Mouse (Mus musculus) neural tube, embryonic 11.5 days (tissue): ENCODE measurements around the gene Rdm1. TPM values are rescaled to one million over a fixed set of nuclear protein-coding genes. Genes with fewer than 3 reads are reported as not detected.
"Not testable (repeated sequence)": the region's sequence is repeated elsewhere in the genome, so short reads cannot be mapped to it uniquely, and the experiment has no call there.

Experiments used
- ATAC-seq: fragments of 200-750 bp; cut with Nextera tagmentation; 2 replicates; pipeline ENCODE4 v1.8.0; 2017; ENCODE audit warnings: moderate number of reproducible peaks, mild to moderate bottlenecking, moderate TSS enrichment, moderate library complexity; ENCODE audit not compliant: insufficient read depth, low FRiP score, low TSS enrichment
- DNase-seq: peaks from one replicate; pipeline ENCODE4 v3.0.0-alpha.2; 2015; ENCODE audit warnings: low spot score
- H3K27ac ChIP-seq: fragments of 300-500 bp; sonication (generic); 2 replicates; pipeline ENCODE4 v1.5.1; 2014; ENCODE audit warnings: low read depth, mild to moderate bottlenecking, low read length
- H3K27me3 ChIP-seq: fragments of 300-500 bp; sonication (generic); 2 replicates; pipeline ENCODE4 v1.6.1; 2014; ENCODE audit warnings: mild to moderate bottlenecking, low read length, mixed read lengths; ENCODE audit not compliant: control insufficient read depth, insufficient read depth
- H3K36me3 ChIP-seq: fragments of 300-500 bp; sonication (generic); 2 replicates; pipeline ENCODE4 v1.6.1; 2014; ENCODE audit warnings: mild to moderate bottlenecking, low read length, moderate library complexity, mixed read lengths; ENCODE audit not compliant: control insufficient read depth, insufficient read depth
- H3K4me1 ChIP-seq: fragments of 300-500 bp; sonication (generic); 2 replicates; pipeline ENCODE4 v1.6.1; 2014; ENCODE audit warnings: low read length, mixed read lengths; ENCODE audit not compliant: control insufficient read depth, insufficient read depth
- H3K4me2 ChIP-seq: fragments of 300-500 bp; sonication (generic); 2 replicates; pipeline ENCODE4 v1.6.1; 2014; ENCODE audit warnings: low read depth, mild to moderate bottlenecking, moderate library complexity
- H3K4me3 ChIP-seq: fragments of 300-500 bp; sonication (generic); 2 replicates; pipeline ENCODE4 v1.5.1; 2014; ENCODE audit warnings: low read depth, low read length
- H3K9ac ChIP-seq: fragments of 300-500 bp; sonication (generic); 2 replicates; pipeline ENCODE4 v1.6.1; 2014; ENCODE audit warnings: mild to moderate bottlenecking, low read length
- H3K9me3 ChIP-seq: fragments of 300-500 bp; sonication (generic); 2 replicates; pipeline ENCODE4 v1.6.1; 2016; ENCODE audit warnings: low read length; ENCODE audit not compliant: control insufficient read depth
- WGBS: fragments of 180-500 bp; shearing (Covaris S2); extraction: QIAGEN DNeasy Blood & Tissue Kit; methylation state at CpG from one replicate; pipeline ENCODE4 v1.1.7; 2014; 5-methylcytosine and 5-hydroxymethylcytosine counted together
- polyA plus RNA-seq: library from polyadenylated mRNA; unstranded; fragments of >200 nt; fragmentation: Nextera tagmentation; extraction: Ambion mirVana; gene quantifications from 2 replicates; pipeline ENCODE4 v1.2.1, GENCODE M21; 2014

The Rdm1 gene
- polyA plus RNA-seq, 1 experiment from 2014 or later = 24.1 TPM

GRCm38 (mm10) chr11:101626649-101626994 lies 373 bp upstream of the Rdm1 start:
- H3K4me2 ChIP-seq = peak overlapping the region; percentile 36
- ATAC-seq (0 out of 2 replicates have a peak, but pooled peaks have one; percentile 5), DNase-seq (no peak)
- H3K27me3 ChIP-seq = no peaks in the 10 kb centered on the region
- H3K9me3 ChIP-seq = no peaks in the 10 kb centered on the region
- no peaks in the 10 kb centered on the region for H3K4me1 ChIP-seq
- 6% methylated on average over 8 of the region's 8 CpGs for WGBS
- peak overlapping the region; percentile 36; the same call in 1 of the 2 replicates for H3K9ac ChIP-seq
- H3K36me3 ChIP-seq = no peaks in the 10 kb centered on the region
- H3K27ac ChIP-seq = no peak overlapping the region; the same call in 1 of the 2 replicates
- peak overlapping the region; percentile 17 for H3K4me3 ChIP-seq

- no peaks in the 10 kb centered on the region for H3K9me3 ChIP-seq
- ATAC-seq = peak; percentile 27
These were observed 1.0 kb downstream of the Rdm1 start for GRCm38 (mm10) chr11:101627857-101628559.

GRCm38 (mm10) chr11:101628733-101629417 lies 1.9 kb downstream of the Rdm1 start:
- not testable (repeated sequence) for H3K4me1 ChIP-seq, H3K27me3 ChIP-seq, H3K27ac ChIP-seq, H3K9me3 ChIP-seq, ATAC-seq, H3K36me3 ChIP-seq, DNase-seq, H3K9ac ChIP-seq
- Histone ChIP-seq H3K4me2 (peak overlapping the region; percentile 65), H3K4me3 (peak overlapping the region; percentile 48; the same call in 1 of the 2 replicates)
- WGBS = 75% methylated on average over 4 of the region's 5 CpGs

More at GRCm38 (mm10) chr11:101627857-101628559, 1.0 kb downstream of the Rdm1 start:
- Histone ChIP-seq H3K27me3 (no peaks in the 10 kb centered on the region), H3K36me3 (no peaks in the 10 kb centered on the region), H3K9ac (peak overlapping the region; percentile 64), H3K4me3 (peak overlapping the region; percentile 48), H3K27ac (peak overlapping the region; percentile 91), H3K4me2 (peak overlapping the region; percentile 65), H3K4me1 (no peaks in the 10 kb centered on the region)
- WGBS = under 1% methylated on average over 33 of the region's 33 CpGs
- peak; percentile 90 for DNase-seq

GRCm38 (mm10) chr11:101635660-101636059 lies 8.7 kb downstream of the Rdm1 start:
- H3K9ac ChIP-seq = no peak overlapping the region
- no peak overlapping the region for H3K27ac ChIP-seq
- H3K4me2 ChIP-seq = no peak overlapping the region
- WGBS = 77% methylated on average over 10 of the region's 10 CpGs
- H3K27me3 ChIP-seq = no peaks in the 10 kb centered on the region
- no peaks in the 10 kb centered on the region for H3K4me1 ChIP-seq
- no peak overlapping the region for H3K4me3 ChIP-seq
- H3K36me3 ChIP-seq = no peaks in the 10 kb centered on the region
- no peak for DNase-seq
- ATAC-seq = no peak
- H3K9me3 ChIP-seq = no peaks in the 10 kb centered on the region

- H3K4me2 ChIP-seq = no peak overlapping the region
- no peak for ATAC-seq
These were observed 12.8 kb downstream of the Rdm1 start for GRCm38 (mm10) chr11:101639761-101640160.

GRCm38 (mm10) chr11:101640857-101641709 lies 14.1 kb downstream of the Rdm1 start:
- ATAC-seq (peak; percentile 64), DNase-seq (peak; percentile 82)

More at GRCm38 (mm10) chr11:101639761-101640160, 12.8 kb downstream of the Rdm1 start:
- no peak for DNase-seq
- Histone ChIP-seq H3K4me1 (no peaks in the 10 kb centered on the region), H3K36me3 (no peaks in the 10 kb centered on the region), H3K9me3 (no peaks in the 10 kb centered on the region), H3K9ac (no peak overlapping the region), H3K4me3 (no peak overlapping the region), H3K27ac (no peak overlapping the region), H3K27me3 (no peaks in the 10 kb centered on the region)
- 92% methylated on average over 4 of the region's 4 CpGs for WGBS

DNA sequence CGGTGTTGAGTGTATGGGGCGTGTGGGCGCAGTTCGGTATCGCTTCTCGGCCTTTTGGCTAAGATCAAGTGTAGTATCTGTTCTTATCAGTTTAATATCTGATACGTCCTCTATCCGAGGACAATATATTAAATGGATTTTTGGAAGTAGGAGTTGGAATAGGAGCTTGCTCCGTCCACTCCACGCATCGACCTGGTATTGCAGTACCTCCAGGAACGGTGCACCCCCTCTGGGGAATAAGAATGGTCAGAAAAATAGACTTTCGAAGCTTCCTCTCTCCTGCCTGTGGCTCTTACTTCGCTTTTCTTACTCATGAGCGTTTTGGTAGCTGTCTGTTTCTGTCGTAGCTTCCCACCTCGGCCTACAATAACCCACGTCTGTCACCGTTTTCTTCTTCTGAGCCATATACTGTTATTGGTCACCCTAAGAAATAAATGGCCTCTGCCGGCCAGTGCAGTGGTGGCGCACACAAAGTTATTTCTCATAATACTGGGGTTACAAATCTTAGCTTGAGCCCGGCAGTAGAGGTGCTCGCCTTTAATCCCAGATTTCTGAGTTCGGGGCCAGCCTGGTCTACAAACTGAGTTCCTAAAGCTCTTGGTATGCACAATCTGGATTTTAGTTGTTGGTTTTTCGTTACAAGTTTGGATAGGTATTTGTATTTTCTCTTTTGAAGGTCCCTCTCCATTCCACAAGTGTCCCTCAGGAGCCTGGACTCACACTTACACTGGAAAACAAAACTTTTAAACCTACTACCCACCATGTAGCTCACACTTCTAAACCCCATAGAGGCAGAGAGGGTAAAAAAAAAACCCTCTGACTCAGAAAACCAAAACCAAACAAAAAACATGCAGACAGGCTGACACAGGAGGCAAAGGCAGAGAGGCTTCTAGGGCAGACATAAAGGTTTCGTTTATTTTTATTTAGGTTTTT lies 15.0 kb downstream of the Rdm1 start:
- H3K4me1 ChIP-seq, H3K27me3 ChIP-seq, H3K4me2 ChIP-seq, H3K36me3 ChIP-seq, H3K9me3 ChIP-seq, H3K27ac ChIP-seq, H3K4me3 ChIP-seq: not testable (repeated sequence)
- 8% methylated on average over 13 of the region's 26 CpGs for WGBS
- DNase-seq (peak; percentile 72), ATAC-seq (peak; percentile 79)
- H3K9ac ChIP-seq = peak overlapping the region; percentile 49; the same call in 1 of the 2 replicates

More at GRCm38 (mm10) chr11:101640857-101641709, 14.1 kb downstream of the Rdm1 start:
- Histone ChIP-seq H3K4me3 (peak overlapping the region; percentile 15; the same call in 1 of the 2 replicates), H3K9ac (peak overlapping the region; percentile 49; the same call in 1 of the 2 replicates), H3K27ac (0 out of 2 replicates have a peak overlapping the region, but pooled peaks have one; percentile 60), H3K4me2 (peak overlapping the region; percentile 34)
- H3K4me1 ChIP-seq, H3K36me3 ChIP-seq, H3K9me3 ChIP-seq, H3K27me3 ChIP-seq: not testable (repeated sequence)
- WGBS = 8% methylated on average over 40 of the region's 53 CpGs
